Mouse (Mus musculus): ENCODE results near the gene Nr5a1. TPM values are rescaled to one million over a fixed set of nuclear protein-coding genes. Genes with fewer than 3 reads are reported as not detected.

Gene Nr5a1
- not detected for total RNA-seq (2021)
- long read RNA-seq, experiment 1, result 0 reads
- long read RNA-seq, experiment 2, result 0 reads

DNA sequence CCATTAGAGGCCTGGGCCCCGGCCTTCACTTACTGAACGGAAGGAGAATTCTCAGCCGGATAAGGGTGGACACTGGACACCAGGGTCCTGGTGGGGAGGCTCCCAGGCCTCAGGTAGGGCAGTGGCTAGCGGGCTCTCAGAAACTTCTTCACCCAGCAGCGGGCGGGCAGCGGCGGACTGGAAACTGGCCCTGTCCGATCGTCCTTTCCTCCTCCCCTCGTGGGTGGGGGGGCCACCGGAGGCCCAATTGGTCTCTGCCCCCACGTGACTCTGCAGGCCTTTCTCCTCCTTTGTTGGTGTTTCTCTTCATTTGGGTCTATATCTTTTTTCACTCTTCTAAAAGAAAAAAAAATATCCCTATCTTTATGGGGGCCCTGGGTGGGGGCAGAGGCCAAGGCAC is at the start of gene Nr5a1:
Gene Nr5a1 (minus strand): TSS at position 219 of the 400 bp plus-strand sequence.
- DNase-seq, result no peak

DNA sequence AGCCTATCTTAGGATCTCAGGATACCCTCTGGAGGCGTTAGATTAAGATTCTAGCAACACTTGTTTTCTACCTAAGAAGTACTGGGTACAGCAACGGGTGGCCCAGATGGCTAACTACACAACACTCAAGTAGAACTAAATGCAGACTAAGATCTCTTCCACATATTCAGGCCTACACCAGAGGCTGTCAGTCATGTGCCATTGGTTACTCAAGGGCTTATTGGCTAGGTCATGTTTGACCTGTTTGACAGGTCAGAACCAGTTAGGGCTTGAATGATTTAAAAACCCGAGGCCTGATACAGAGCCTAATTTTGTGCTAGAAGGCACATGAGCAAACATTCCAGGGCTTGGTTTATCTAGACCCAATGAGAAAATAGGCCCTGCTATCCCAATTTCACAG is 25.5 kb upstream of the Nr5a1 start:
- DNase-seq, result no peak

GRCm38 (mm10) chr2:38739410-38739809 is 25.1 kb upstream of the Nr5a1 start:
- DNase-seq, result no peak

DNA sequence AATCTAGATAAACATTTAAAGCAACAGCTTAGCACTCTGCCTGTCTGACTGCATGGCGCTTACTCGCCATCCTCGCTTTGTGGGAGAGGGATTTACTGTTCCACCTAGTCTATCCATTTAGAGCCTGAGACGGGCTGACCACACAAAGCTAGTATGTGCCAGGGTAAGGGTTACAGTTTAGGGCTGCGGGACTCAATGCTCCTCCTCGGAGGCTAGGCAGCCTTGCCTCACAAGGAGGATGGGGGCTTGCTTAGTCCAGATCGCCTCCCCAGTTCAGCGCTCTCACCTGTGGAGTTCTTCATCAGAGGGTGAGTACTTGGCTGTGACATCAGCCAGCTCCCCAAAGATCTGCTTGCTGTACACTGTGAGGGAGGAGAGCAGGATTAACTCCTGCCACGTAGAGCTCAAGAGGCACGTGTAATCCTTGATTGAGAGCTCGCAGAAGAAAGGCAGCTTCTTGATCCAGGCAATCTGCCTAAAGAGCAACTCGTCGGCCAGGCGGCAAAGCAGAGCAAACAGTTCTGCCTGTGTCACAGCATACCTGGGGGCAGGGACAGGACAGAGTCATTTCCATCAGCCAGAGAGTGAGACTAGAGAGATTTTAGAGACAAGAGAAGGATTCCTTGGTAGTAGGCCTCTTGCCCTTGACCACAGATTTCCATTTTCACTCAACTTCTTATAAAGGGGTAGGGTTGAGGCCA is 24.4 kb upstream of the Nr5a1 start:
- no peak for DNase-seq

DNA sequence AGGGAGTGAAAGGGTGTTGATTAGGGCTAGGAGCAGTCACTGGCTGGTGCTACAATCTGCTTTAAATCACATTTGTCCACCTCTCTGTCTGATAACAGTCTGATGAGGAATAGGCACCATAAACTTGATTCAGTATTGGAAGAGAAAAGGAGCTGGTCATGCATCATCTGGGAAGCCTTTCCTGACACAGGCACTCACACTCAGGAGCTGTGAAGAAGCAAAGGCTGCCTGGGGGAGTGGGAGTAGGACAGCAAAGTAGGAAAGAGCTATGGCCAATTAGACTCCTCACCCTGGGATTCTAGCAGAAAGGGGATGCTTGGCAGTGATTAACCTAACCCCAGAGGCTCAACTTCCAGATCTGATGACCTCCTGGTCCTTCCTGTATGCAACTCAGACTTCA is 21.4 kb upstream of the Nr5a1 start:
- no peak for DNase-seq

- no peak for DNase-seq
Observed at GRCm38 (mm10) chr2:38734721-38735120, 20.4 kb upstream of the Nr5a1 start.

- DNase-seq, result no peak
Observed at GRCm38 (mm10) chr2:38730331-38730827, 16.0 kb upstream of the Nr5a1 start.

- no peak for DNase-seq
Observed at GRCm38 (mm10) chr2:38725427-38725826, 11.1 kb upstream of the Nr5a1 start.

DNA sequence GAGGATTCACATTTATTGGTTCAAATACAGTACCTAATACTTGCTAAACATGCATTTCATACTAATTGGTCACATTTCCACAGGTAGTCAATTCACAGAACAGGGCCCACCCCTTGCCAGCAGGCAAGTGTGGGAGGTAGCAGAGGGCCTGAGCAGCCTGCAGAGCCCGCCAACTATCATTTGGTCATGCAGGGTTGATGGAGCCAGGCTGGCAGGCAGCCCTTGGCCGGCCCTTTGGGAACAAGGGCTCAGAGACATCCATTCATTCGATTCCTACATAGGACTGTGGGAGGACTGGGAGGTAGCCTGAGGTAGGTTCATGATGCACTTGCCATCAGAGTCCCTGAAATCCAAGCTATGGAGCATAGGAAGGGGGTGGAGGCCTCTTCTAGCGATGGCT is 9.0 kb upstream of the Nr5a1 start:
- DNase-seq, result no peak

GRCm38 (mm10) chr2:38722076-38722475 is 7.7 kb upstream of the Nr5a1 start:
- no peak for DNase-seq

GRCm38 (mm10) chr2:38720661-38721060 is 6.3 kb upstream of the Nr5a1 start:
- DNase-seq, result no peak

- no peak for DNase-seq
Observed at GRCm38 (mm10) chr2:38719354-38719753, 5.0 kb upstream of the Nr5a1 start.

DNA sequence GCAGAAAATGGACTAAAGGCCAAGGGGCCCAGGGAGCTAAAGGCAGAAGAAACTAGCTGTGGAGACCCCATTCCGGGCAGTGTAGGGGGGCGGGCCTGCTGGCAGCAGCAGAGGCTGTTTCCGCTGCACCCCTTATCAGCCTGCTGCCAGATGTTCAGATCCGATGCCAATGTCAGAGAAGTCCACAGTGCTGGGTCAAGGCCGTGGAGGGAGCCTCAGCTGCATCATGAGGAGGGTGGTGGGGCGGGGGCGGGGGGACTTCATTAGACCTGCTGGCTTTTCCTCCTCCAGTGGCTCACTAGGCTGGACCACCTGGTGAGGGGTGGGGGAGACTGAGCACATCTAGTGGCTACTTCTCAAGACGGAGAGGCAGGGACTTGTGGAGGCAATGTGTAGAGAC is 4.3 kb upstream of the Nr5a1 start:
- DNase-seq, result no peak

GRCm38 (mm10) chr2:38717436-38717835 is 3.1 kb upstream of the Nr5a1 start:
- DNase-seq, result no peak

DNA sequence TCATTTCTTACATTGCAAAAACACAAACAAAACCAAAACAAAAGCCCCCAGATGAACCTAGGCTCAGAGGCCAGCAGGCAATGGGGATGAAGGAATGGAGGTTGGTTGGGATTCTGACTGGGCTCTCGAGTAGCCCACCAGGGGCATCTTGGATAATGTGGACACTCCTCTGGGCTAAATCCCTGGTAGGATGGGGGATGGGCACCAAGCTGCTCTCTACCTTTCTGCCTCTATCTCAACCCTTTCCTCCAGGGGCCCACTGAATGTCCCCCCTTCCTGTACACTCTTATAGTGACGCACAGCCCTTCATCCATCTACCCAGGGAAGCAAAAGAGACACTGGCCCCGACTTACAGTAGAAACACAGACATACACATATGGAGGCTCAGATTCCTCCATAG is 746 bp downstream of the Nr5a1 start:
- no peak for DNase-seq

DNA sequence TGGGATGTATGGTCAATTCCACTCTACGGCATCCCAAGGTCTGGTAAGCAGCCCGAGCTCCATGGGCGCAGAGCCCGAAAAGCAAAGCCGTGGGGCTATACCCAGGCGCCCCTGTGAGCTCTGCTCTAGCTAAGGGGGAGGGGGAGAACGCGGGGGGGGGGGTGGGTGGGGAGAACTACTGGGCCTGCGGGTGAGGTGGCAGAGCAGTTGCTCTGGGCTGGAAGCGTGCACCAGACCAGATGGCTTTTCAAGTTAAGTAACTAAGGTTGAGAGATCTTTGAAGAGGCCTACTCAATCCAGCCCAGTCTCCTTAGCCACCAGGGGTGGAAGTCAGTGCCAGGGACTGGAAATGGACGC is 1.6 kb downstream of the Nr5a1 start:
- DNase-seq, result no peak

- no peak for DNase-seq
Observed at GRCm38 (mm10) chr2:38712076-38712768, 2.1 kb downstream of the Nr5a1 start.

- no peak for DNase-seq
Observed at GRCm38 (mm10) chr2:38711421-38711861, 2.9 kb downstream of the Nr5a1 start.

GRCm38 (mm10) chr2:38710304-38711241 is 3.8 kb downstream of the Nr5a1 start:
- DNase-seq, result no peak

DNA sequence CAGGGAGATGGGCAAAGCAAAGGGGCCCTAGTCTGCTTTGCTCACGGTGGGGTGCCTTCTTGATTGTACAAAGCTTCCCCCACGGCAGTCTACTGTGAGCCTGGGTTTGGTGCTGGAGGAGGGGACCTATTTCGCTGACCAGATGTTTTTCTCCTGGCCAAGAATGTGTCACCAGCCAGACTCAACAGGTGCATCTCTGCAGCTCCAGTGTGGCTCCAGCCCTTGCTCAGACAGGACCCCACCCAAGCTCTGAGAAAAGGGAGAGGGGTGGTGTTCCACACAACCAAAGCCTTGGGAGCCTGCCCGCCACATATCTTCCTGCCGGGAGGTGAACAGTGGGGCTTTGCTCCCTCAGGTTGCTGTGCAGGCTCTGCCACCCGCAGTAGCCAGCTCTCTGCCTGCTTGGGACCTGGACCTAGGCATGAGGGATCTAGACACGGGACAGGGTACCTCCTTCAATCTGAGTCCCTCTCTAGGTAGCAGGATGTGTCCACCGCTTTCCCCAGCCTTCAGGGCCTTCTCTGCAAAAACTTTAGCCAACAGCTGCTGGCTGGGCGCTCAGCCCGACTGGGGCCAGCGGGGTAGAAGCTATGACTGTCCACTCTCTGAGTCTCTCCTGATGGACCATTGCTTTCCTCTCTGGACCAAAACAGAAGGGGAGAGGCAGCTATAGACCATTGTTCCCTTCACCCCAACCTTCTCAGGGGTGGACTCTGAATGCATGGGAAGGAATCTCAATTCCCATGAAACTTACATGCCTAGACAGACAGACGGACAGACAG is 5.2 kb downstream of the Nr5a1 start:
- DNase-seq, result no peak

- no peak for DNase-seq
Observed at GRCm38 (mm10) chr2:38706661-38707060, 7.7 kb downstream of the Nr5a1 start.

DNA sequence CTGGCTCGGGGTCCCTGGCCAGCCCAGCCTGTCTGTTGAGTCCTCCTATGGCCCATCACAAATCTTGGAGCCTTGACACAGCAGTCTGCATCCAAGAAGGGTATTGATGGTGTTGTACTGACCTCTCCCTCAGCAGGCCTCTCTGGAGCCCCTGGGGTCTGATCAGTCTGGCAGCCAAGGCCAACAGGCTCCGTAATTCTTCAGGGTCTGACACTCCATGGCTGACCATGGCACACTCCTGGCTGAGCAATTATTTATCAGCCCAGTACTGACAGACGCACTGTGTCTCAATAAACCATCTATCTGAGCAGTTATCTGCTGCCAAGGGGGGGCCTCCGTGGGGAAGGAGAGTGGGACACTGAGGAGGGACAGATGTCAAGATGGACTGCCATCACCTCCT is 9.3 kb downstream of the Nr5a1 start:
- no peak for DNase-seq
